ENCODE assay signal across 26 mouse cellular contexts in the genomic region with DNA sequence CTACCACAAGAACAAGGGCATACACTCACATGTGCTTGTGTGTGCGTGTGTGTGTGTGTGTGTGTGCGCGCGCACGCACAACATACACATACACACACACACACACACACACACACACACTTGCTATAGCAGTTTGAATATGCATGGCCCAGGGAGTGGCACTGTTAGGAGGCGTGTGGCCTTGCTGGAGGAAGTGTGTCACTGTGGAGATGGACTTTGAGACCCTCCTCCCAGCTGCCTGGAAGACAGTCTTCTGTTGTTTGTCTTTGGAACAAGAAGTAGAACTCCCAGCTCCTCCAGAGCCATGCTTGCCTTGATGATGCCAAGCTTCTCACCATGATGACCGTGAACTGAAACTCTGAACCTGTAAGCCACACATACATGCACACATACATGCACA. TPM values are rescaled to one million over a fixed set of nuclear protein-coding genes. Genes with fewer than 3 reads are reported as not detected.
"Had no signal": no experiment of that assay in that cellular context is flagged by ENCODE, and none has a peak within 500 bp of the region (broad histone marks: within the 10 kb centered on the region; RNA-seq: fewer than 3 reads in every experiment).

No protein-coding gene starts in this region.

- H3K4me3 ChIP-seq: limb, embryonic 12.5 days; limb, embryonic 15.5 days; midbrain, embryonic 10.5 days; midbrain, embryonic 13.5 days had no signal

- H3K4me2 ChIP-seq: limb, embryonic 12.5 days; limb, embryonic 15.5 days; liver, embryonic 11.5 days; lung, embryonic 14.5 days; midbrain, embryonic 13.5 days had no signal

- H3K36me3 ChIP-seq: limb, embryonic 12.5 days; limb, embryonic 15.5 days; midbrain, embryonic 10.5 days; midbrain, embryonic 13.5 days had no signal

- H3K27me3 ChIP-seq: limb, embryonic 12.5 days; limb, embryonic 15.5 days; midbrain, embryonic 13.5 days had no signal

- H3K4me1 ChIP-seq: limb, embryonic 12.5 days; limb, embryonic 15.5 days; midbrain, embryonic 10.5 days; midbrain, embryonic 13.5 days had no signal

- H3K9ac ChIP-seq: limb, embryonic 12.5 days; limb, embryonic 15.5 days; liver, embryonic 14.5 days; liver, postnatal 0 days; lung, embryonic 14.5 days; midbrain, embryonic 13.5 days had no signal

- H3K9me3 ChIP-seq: limb, embryonic 12.5 days; limb, embryonic 15.5 days; midbrain, embryonic 10.5 days; midbrain, embryonic 13.5 days had no signal

- DNase-seq: kidney, adult 18-20 months; kidney, postnatal 10 days; left cerebral cortex, postnatal 4 days; liver, postnatal 0 days; lung, embryonic 14.5 days; right cerebral cortex, postnatal 4 days; spleen, adult 18-20 months; thymus, postnatal 4 days had no signal

- H3K27ac ChIP-seq: limb, embryonic 12.5 days; limb, embryonic 15.5 days; liver, embryonic 14.5 days; macrophage; midbrain, embryonic 10.5 days; midbrain, embryonic 13.5 days had no signal

- ATAC-seq: hindbrain, embryonic 16.5 days; liver, postnatal 0 days; lung, postnatal 0 days; midbrain, embryonic 13.5 days had no signal

RNA-seq across cellular contexts. Expression of a gene that starts 35.1 kb away (rescaled TPM):
- total RNA-seq: layer of hippocampus, adult 18-20 months; layer of hippocampus, postnatal 14 days; left cerebral cortex, adult 8-10 months; left cerebral cortex, postnatal 14 days; left cerebral cortex, postnatal 4 days; megakaryocyte, adult 5-6 weeks; midbrain, postnatal 0 days had no signal
- polyA plus RNA-seq: hindbrain, embryonic 16.5 days; kidney, embryonic 14.5 days; limb, embryonic 12.5 days; limb, embryonic 15.5 days; liver, embryonic 11.5 days; liver, embryonic 14.5 days; liver, postnatal 0 days; lung, embryonic 14.5 days; macrophage; midbrain, embryonic 10.5 days; midbrain, embryonic 13.5 days; midbrain, postnatal 0 days; neural tube, embryonic 11.5 days; neural tube, embryonic 14.5 days had no signal
